Mouse (Mus musculus): Measurements from ENCODE around the gene Adgrv1.

- TF ChIP-seq CTCF (conservative IDR thresholded peaks at IDR 0.05; ENCODE audit: insufficient read depth, insufficient read length, low read depth, low read length) (no peak), POLR2A (IDR thresholded peaks at IDR 0.05; ENCODE audit: low read depth, low read length) (no peak)
These were observed 307.2 kb downstream of the Adgrv1 start for GRCm38 (mm10) chr13:81325606-81326215.

All from kidney, adult 2 months (tissue).